Mouse (Mus musculus) heart, embryonic 14.5 days (tissue): Measurements from ENCODE around the gene Tox3. TPM values are rescaled to one million over a fixed set of nuclear protein-coding genes. Genes with fewer than 3 reads are reported as not detected.

Experiments
- ATAC-seq: fragments of 200-750 bp; cut with Nextera tagmentation; 2 replicates; pipeline ENCODE4 v1.8.0; 2017; ENCODE audit warnings: low read depth, moderate TSS enrichment; ENCODE audit not compliant: insufficient number of reproducible peaks, insufficient read depth, low FRiP score
- H3K27ac ChIP-seq, 2 experiments: fragments of 200-500 bp in 1 of 2; fragments of 300-500 bp in 1 of 2; sonication (generic) in 1 of 2; replicated peaks in 1 of 2; 2 replicates each; pipeline ENCODE4 v1.5.1; 2012 to 2014; ENCODE audit warnings: low read depth in 2 of 2, low read length in 2 of 2, control low read depth in 1 of 2, mild to moderate bottlenecking in 1 of 2, mixed read lengths in 1 of 2; ENCODE audit not compliant: control insufficient read depth in 1 of 2, insufficient read depth in 1 of 2
- H3K27me3 ChIP-seq: fragments of 300-500 bp; sonication (generic); 2 replicates; pipeline ENCODE4 v1.6.1; 2014; ENCODE audit warnings: mild to moderate bottlenecking, low read length, control low read depth; ENCODE audit not compliant: control insufficient read depth, insufficient read depth
- H3K36me3 ChIP-seq: fragments of 300-500 bp; sonication (generic); 2 replicates; pipeline ENCODE4 v1.6.1; 2014; ENCODE audit warnings: mild to moderate bottlenecking, control low read depth, low read length, mixed read lengths; ENCODE audit not compliant: control insufficient read depth, insufficient read depth
- H3K4me1 ChIP-seq, 2 experiments: fragments of 200-500 bp in 1 of 2; fragments of 300-500 bp in 1 of 2; sonication (generic) in 1 of 2; 2 replicates each; pipeline ENCODE4 v1.6.1; 2012 to 2014; ENCODE audit warnings: low read length in 2 of 2, control low read depth in 1 of 2, mixed read lengths in 1 of 2; ENCODE audit not compliant: control insufficient read depth in 2 of 2, insufficient read depth in 2 of 2
- H3K4me2 ChIP-seq: fragments of 300-500 bp; sonication (generic); 2 replicates; pipeline ENCODE4 v1.6.1; 2014; ENCODE audit warnings: mild to moderate bottlenecking, low read length
- H3K4me3 ChIP-seq, 2 experiments: fragments of 200-500 bp in 1 of 2; fragments of 300-500 bp in 1 of 2; sonication (generic) in 1 of 2; 2 replicates each; pipeline ENCODE4 v1.5.1; 2012 to 2014; ENCODE audit warnings: low read length in 2 of 2, mild to moderate bottlenecking in 2 of 2, control low read depth in 1 of 2, low read depth in 1 of 2, moderate library complexity in 1 of 2; ENCODE audit not compliant: control insufficient read depth in 1 of 2, insufficient read depth in 1 of 2
- H3K9ac ChIP-seq: fragments of 300-500 bp; sonication (generic); 2 replicates; pipeline ENCODE4 v1.6.1; 2014; ENCODE audit warnings: mild to moderate bottlenecking, low read length
- H3K9me3 ChIP-seq: fragments of 300-500 bp; sonication (generic); 2 replicates; pipeline ENCODE4 v1.6.1; 2016; ENCODE audit warnings: low read length, control low read depth; ENCODE audit not compliant: control insufficient read depth
- WGBS: fragments of 180-500 bp; shearing (Covaris S2); extraction: QIAGEN DNeasy Blood & Tissue Kit; methylation state at CpG from one replicate; pipeline ENCODE4 v1.1.7; 2014; 5-methylcytosine and 5-hydroxymethylcytosine counted together
- polyA plus RNA-seq: library from polyadenylated mRNA; unstranded; fragments of >200 nt; fragmentation: Nextera tagmentation; extraction: Ambion mirVana; gene quantifications from 2 replicates; pipeline ENCODE4 v1.2.1, GENCODE M21; 2014

The Tox3 gene
- polyA plus RNA-seq = 28.5 and 29.0 TPM in 2 replicates

- WGBS = 4% methylated on average over 32 of the region's 89 CpGs
- Histone ChIP-seq H3K9ac (peak within 1 kb of the TSS; percentile 98), H3K9me3 (no peaks in the 10 kb centered on the region), H3K4me2 (peak within 1 kb of the TSS; percentile 62), H3K36me3 (no peaks in the 10 kb centered on the region), H3K4me1 (peaks cover 10 to 16% of the 10 kb centered on the region in 2 experiments), H3K4me3 (peak within 1 kb of the TSS; percentile 92 to 95), H3K27me3 (no peaks in the 10 kb centered on the region), H3K27ac (peak within 1 kb of the TSS; percentile 92 to 95)
- ATAC-seq = peak; percentile 47
Observed at GRCm38 (mm10) chr8:90348178-90348925, at the start of gene Tox3. Gene Tox3 (minus strand): TSS chr8:90348343.

- H3K36me3 ChIP-seq = no peaks in the 10 kb centered on the region
- H3K4me3 ChIP-seq = no peak overlapping the region
- H3K4me2 ChIP-seq = no peak overlapping the region
- 85% methylated on average over 2 of the region's 2 CpGs for WGBS
- no peaks in the 10 kb centered on the region for H3K9me3 ChIP-seq
- no peak for ATAC-seq
- H3K4me1 ChIP-seq = no peaks in the 10 kb centered on the region
- no peak overlapping the region for H3K27ac ChIP-seq
- no peak overlapping the region for H3K9ac ChIP-seq
- no peaks in the 10 kb centered on the region for H3K27me3 ChIP-seq
Observed at GRCm38 (mm10) chr8:90392643-90393042, 44.5 kb upstream of the Tox3 start.

GRCm38 (mm10) chr8:90391483-90392074 is 43.4 kb upstream of the Tox3 start:
- Histone ChIP-seq H3K4me2 (no peak overlapping the region), H3K27me3 (no peaks in the 10 kb centered on the region), H3K9me3 (no peaks in the 10 kb centered on the region), H3K27ac (no peak overlapping the region), H3K4me3 (no peak overlapping the region), H3K4me1 (no peaks in the 10 kb centered on the region), H3K36me3 (no peaks in the 10 kb centered on the region), H3K9ac (no peak overlapping the region)
- 62% methylated on average over 3 of the region's 3 CpGs for WGBS
- ATAC-seq = no peak

GRCm38 (mm10) chr8:90390827-90391226 is 42.7 kb upstream of the Tox3 start:
- Histone ChIP-seq H3K27me3 (no peaks in the 10 kb centered on the region), H3K4me1 (no peaks in the 10 kb centered on the region), H3K4me2 (no peak overlapping the region), H3K36me3 (no peaks in the 10 kb centered on the region), H3K9ac (no peak overlapping the region), H3K4me3 (no peak overlapping the region), H3K27ac (no peak overlapping the region), H3K9me3 (no peaks in the 10 kb centered on the region)
- no peak for ATAC-seq
- 89% methylated on average over 1 of the region's 1 CpGs for WGBS

- ATAC-seq = no peak
- no peaks in the 10 kb centered on the region for H3K36me3 ChIP-seq
Observed at GRCm38 (mm10) chr8:90379064-90379463, 30.9 kb upstream of the Tox3 start.

GRCm38 (mm10) chr8:90378036-90378435 is 29.9 kb upstream of the Tox3 start:
- Histone ChIP-seq H3K27ac (no peak overlapping the region), H3K36me3 (no peaks in the 10 kb centered on the region), H3K9me3 (no peaks in the 10 kb centered on the region), H3K4me1 (no peaks in the 10 kb centered on the region), H3K4me2 (no peak overlapping the region), H3K4me3 (no peak overlapping the region), H3K27me3 (no peaks in the 10 kb centered on the region), H3K9ac (no peak overlapping the region)
- ATAC-seq = no peak
- 84% methylated on average over 3 of the region's 3 CpGs for WGBS

More at GRCm38 (mm10) chr8:90379064-90379463, 30.9 kb upstream of the Tox3 start:
- H3K4me1 ChIP-seq = no peaks in the 10 kb centered on the region
- WGBS = 90% methylated on average over 6 of the region's 6 CpGs
- H3K27ac ChIP-seq = no peak overlapping the region
- H3K9me3 ChIP-seq = no peaks in the 10 kb centered on the region
- H3K27me3 ChIP-seq = no peaks in the 10 kb centered on the region
- no peak overlapping the region for H3K9ac ChIP-seq
- no peak overlapping the region for H3K4me2 ChIP-seq
- no peak overlapping the region for H3K4me3 ChIP-seq

- WGBS = 85% methylated on average over 10 of the region's 10 CpGs
- Histone ChIP-seq H3K36me3 (no peaks in the 10 kb centered on the region), H3K4me3 (no peak overlapping the region), H3K27me3 (no peaks in the 10 kb centered on the region), H3K4me2 (no peak overlapping the region), H3K4me1 (no peaks in the 10 kb centered on the region), H3K27ac (no peak overlapping the region), H3K9ac (no peak overlapping the region), H3K9me3 (no peaks in the 10 kb centered on the region)
- ATAC-seq = no peak
Observed at GRCm38 (mm10) chr8:90371611-90372222, 23.6 kb upstream of the Tox3 start.
